Mouse (Mus musculus) liver, adult 2 months (tissue): ENCODE measurements at regions not wholly inside any gene's neighbourhood (a gene's known extent, or its start where the extent isn't known, plus 50 kb on each side); places are given as distances from the start of the nearest gene placed in this dataset.

ENCODE experiments used
- DNase-seq: peaks from one replicate; pipeline ENCODE4 v3.0.0-alpha.2; 2011; ENCODE audit warnings: low read depth, low spot score; ENCODE audit errors: extremely low read depth
- H3K27ac ChIP-seq: fragments of 200-500 bp; replicated peaks from 2 replicates; pipeline ENCODE4 v1.5.1; 2012; ENCODE audit warnings: low read depth, mild to moderate bottlenecking, control low read depth, inconsistent platforms, low read length; ENCODE audit not compliant: insufficient read depth
- H3K27me3 ChIP-seq: fragments of 200-500 bp; 2 replicates; pipeline ENCODE4 v1.6.1; 2012; ENCODE audit warnings: mild to moderate bottlenecking, moderate library complexity, low read length, inconsistent platforms; ENCODE audit not compliant: control insufficient read depth, insufficient read depth
- H3K36me3 ChIP-seq: fragments of 200-500 bp; 2 replicates; pipeline ENCODE4 v1.6.1; 2012; ENCODE audit warnings: low read length, inconsistent platforms; ENCODE audit not compliant: control insufficient read depth, insufficient read depth
- H3K4me1 ChIP-seq: fragments of 200-500 bp; 2 replicates; pipeline ENCODE4 v1.6.1; 2011; ENCODE audit warnings: low read length; ENCODE audit not compliant: control insufficient read depth, insufficient read depth
- H3K4me3 ChIP-seq: fragments of 200-500 bp; 2 replicates; pipeline ENCODE4 v1.5.1; 2011; ENCODE audit warnings: low read depth, mild to moderate bottlenecking, control low read depth, low read length, moderate library complexity; ENCODE audit not compliant: insufficient read depth
- H3K79me2 ChIP-seq: fragments of 200-500 bp; 2 replicates; pipeline ENCODE4 v1.6.1; 2012; ENCODE audit warnings: inconsistent platforms, mild to moderate bottlenecking, low read length, moderate library complexity; ENCODE audit not compliant: control insufficient read depth, insufficient read depth
- H3K9ac ChIP-seq: fragments of 200-500 bp; 2 replicates; pipeline ENCODE4 v1.6.1; 2012; ENCODE audit warnings: low read depth, mild to moderate bottlenecking, control low read depth, inconsistent platforms, low read length
- CTCF ChIP-seq: fragments of 200-500 bp; IDR thresholded peaks from 2 replicates; pipeline ENCODE4 v1.5.1; 2011; ENCODE audit warnings: low read depth, low read length, control low read depth
- POLR2A ChIP-seq: fragments of 200-500 bp; IDR thresholded peaks from 2 replicates; pipeline ENCODE4 v1.6.1; 2011; ENCODE audit warnings: low read length, control low read depth; ENCODE audit not compliant: insufficient read depth; ENCODE audit errors: extremely low read depth
- WGBS: fragments of 180-500 bp; shearing (Covaris S2); methylation state at CpG from one replicate; pipeline ENCODE4 v1.1.7; 2018; 5-methylcytosine and 5-hydroxymethylcytosine counted together

DNA sequence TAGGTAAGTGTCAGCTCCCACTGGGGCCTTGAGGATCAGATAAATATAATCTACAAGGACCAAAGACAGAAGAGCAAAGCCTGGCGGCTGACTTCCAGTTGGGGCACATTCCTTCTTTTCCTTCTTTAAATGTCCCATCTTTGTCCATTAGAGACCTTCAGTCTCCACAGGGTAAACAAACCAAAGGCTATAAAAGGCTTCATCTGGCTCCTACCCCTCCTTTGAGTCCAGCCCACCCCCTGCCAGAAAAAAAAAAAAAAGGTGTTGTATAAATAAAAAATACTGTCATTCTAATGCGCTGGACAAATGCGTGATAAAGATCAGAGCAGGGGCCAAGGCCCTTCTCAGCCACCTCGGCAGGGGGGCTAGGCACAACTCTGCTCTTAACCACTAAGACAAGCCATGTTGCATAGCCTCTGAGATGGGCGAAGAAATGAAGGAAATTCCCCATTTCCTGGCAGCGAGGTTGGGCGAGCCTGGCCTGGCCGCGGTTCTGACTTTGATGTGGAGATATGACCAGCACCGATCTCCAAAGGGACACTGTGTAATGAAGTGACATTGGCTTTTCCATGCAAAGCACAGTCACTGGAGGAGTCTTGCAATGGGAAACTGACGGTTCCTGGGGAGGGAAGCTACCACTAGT is 492.0 kb downstream of the Med13l start:
- no peak for TF ChIP-seq POLR2A
- no peak for TF ChIP-seq CTCF
- H3K27ac ChIP-seq: no peak overlapping the region
- no peaks in the 10 kb centered on the region for H3K36me3 ChIP-seq
- no peak overlapping the region for H3K4me3 ChIP-seq
- DNase-seq: no peak
- H3K79me2 ChIP-seq: no peaks in the 10 kb centered on the region
- no peak overlapping the region for H3K9ac ChIP-seq
- no peaks in the 10 kb centered on the region for H3K4me1 ChIP-seq
- WGBS: 47% methylated on average over 11 of the region's 11 CpGs
- H3K27me3 ChIP-seq: 0 out of 2 replicates have a peak, but pooled peaks cover 2% of the 10 kb centered on the region

DNA sequence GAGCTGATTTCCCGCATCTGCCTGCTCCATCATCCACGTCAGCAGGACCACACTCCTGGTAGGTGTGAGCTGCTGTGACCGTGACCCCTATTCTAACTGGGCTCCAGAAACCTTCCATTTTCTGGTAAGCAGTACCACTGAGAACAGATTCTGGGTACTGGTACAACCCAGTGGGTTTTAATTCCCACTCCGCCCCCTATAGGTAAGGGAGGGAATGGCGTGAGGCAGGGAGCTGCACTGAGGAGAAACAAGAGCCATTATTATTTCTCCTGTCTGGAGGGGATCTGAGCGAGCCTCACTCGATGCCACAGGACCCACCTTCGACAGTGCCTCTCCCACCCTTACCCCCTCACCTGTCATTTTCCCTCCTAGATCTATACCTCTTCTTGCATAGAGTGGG is 493.3 kb downstream of the Med13l start:
- 0 out of 2 replicates have a peak, but pooled peaks cover 2% of the 10 kb centered on the region for H3K27me3 ChIP-seq
- no peaks in the 10 kb centered on the region for H3K4me1 ChIP-seq
- H3K79me2 ChIP-seq: no peaks in the 10 kb centered on the region
- WGBS: 89% methylated on average over 8 of the region's 8 CpGs
- H3K27ac ChIP-seq: no peak overlapping the region
- H3K4me3 ChIP-seq: no peak overlapping the region
- no peak overlapping the region for H3K9ac ChIP-seq
- TF ChIP-seq CTCF: peak; percentile 27; the same call in 1 of the 2 replicates
- no peak for TF ChIP-seq POLR2A
- DNase-seq: no peak
- no peaks in the 10 kb centered on the region for H3K36me3 ChIP-seq

DNA sequence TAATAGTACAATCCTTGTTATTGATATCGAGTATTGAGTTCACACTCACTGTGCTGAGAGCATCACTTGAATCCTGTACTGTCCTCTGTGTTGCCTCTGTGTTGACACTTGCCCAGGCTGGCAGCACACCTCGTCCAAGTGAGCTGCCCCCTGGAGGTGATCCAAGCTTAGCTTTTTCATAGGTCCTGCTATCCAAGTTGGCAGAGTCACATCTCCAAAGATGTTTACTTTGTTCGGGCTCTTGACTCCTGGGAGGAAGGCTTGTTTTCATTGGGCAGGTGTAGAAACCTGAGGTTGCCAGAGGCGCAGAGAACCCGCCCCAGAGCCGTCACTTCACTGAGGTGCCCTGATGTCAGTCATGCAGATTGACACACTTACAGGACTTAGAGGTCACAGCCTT is 493.9 kb downstream of the Med13l start:
- Histone ChIP-seq H3K36me3 (no peaks in the 10 kb centered on the region), H3K4me3 (no peak overlapping the region), H3K79me2 (no peaks in the 10 kb centered on the region), H3K4me1 (peaks cover 2% of the 10 kb centered on the region; the same call in 1 of the 2 replicates), H3K9ac (no peak overlapping the region), H3K27me3 (0 out of 2 replicates have a peak, but pooled peaks cover 2% of the 10 kb centered on the region), H3K27ac (no peak overlapping the region)
- TF ChIP-seq POLR2A (no peak), CTCF (peak; percentile 22; the same call in 1 of the 2 replicates)
- peak; percentile 68 for DNase-seq
- 46% methylated on average over 6 of the region's 6 CpGs for WGBS

DNA sequence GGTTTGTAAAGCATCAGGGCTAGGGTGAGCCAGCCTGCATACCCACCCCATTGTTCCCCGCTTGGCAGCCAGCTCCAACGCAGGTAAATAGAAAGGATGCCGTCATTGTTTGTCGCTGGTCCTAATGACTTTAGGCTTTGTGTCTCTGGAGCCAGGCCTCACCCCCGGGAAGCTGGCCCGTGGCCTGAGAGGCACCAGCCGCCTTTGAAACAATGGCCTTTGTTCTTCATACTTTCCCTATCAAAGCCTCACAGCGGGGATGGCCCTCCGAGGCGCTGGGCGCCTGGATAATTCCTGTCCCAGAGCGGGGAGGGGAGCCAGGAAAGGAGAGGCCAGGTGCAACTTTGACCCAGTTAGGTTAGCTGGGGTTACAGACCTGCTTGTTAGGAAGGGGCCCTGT is 495.0 kb downstream of the Med13l start:
- Histone ChIP-seq H3K9ac (no peak overlapping the region), H3K27ac (no peak overlapping the region), H3K4me3 (no peak overlapping the region), H3K79me2 (no peaks in the 10 kb centered on the region), H3K27me3 (0 out of 2 replicates have a peak, but pooled peaks cover 2% of the 10 kb centered on the region), H3K36me3 (no peaks in the 10 kb centered on the region), H3K4me1 (peaks cover 2% of the 10 kb centered on the region; the same call in 1 of the 2 replicates)
- WGBS: 37% methylated on average over 12 of the region's 12 CpGs
- no peak for TF ChIP-seq CTCF
- no peak for TF ChIP-seq POLR2A
- no peak for DNase-seq

DNA sequence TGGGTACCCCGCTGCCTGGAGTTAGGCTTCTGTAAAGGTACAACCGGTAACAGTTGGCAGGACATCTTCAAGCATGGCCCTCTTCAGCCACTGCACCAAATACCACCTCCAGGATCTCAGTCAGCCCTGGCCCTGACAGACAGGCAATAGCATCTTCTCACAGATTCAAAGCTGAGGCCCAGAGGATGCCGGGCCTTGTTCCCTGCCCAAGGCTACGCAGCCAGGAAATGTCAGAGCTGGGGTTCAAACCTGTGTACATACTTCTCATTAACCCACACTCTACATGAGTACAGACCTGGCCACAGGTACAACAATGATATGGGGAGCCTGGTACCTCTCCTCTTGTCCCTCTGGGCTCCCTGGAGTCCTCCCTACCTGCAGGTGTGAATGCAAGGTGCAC is 497.3 kb downstream of the Med13l start:
- Histone ChIP-seq H3K4me1 (peaks cover 2% of the 10 kb centered on the region; the same call in 1 of the 2 replicates), H3K4me3 (no peak overlapping the region), H3K27me3 (0 out of 2 replicates have a peak, but pooled peaks cover 2% of the 10 kb centered on the region), H3K27ac (no peak overlapping the region), H3K9ac (no peak overlapping the region), H3K79me2 (no peaks in the 10 kb centered on the region), H3K36me3 (no peaks in the 10 kb centered on the region)
- TF ChIP-seq CTCF: no peak
- TF ChIP-seq POLR2A: no peak
- no peak for DNase-seq
- 88% methylated on average over 4 of the region's 4 CpGs for WGBS

DNA sequence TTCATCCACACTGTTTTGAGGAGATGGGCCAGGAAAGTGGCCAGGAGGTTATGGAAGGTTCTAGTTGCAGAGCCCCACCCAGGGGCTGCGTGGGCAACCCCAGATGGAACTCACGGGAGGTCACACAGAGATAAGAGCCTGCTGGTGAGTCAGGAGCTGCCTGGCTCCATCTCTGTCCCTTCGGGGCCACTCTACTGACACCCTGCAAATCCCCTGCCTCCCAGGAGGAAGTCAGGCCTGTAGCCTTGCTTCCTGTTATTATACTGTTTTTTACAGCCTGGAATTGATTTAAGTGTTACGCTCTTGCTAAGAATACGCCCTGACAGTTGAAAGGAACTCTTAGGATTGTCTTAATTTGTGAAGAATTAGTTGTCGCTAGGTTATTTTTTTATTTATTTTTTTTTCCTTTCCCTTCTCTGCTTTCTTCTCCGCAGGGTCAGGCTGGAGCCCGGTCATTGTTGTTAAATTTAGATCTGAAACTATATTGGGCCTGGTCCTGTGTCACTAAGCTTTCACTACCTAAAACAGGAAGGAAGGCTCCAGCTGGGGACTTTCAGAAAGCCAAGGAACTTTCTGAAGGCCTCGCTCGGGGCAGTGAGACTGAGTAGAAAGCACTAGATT is 497.9 kb downstream of the Med13l start:
- H3K79me2 ChIP-seq: no peaks in the 10 kb centered on the region
- peak overlapping the region; percentile 36 for H3K27ac ChIP-seq
- TF ChIP-seq CTCF (no peak), POLR2A (no peak)
- 72% methylated on average over 10 of the region's 10 CpGs for WGBS
- no peak overlapping the region for H3K9ac ChIP-seq
- H3K4me3 ChIP-seq: no peak overlapping the region
- peak; percentile 24 for DNase-seq
- 0 out of 2 replicates have a peak, but pooled peaks cover 2% of the 10 kb centered on the region for H3K27me3 ChIP-seq
- peaks cover 2% of the 10 kb centered on the region; the same call in 1 of the 2 replicates for H3K4me1 ChIP-seq
- no peaks in the 10 kb centered on the region for H3K36me3 ChIP-seq
